Mouse (Mus musculus): ENCODE data around the gene Cipc.

DNA sequence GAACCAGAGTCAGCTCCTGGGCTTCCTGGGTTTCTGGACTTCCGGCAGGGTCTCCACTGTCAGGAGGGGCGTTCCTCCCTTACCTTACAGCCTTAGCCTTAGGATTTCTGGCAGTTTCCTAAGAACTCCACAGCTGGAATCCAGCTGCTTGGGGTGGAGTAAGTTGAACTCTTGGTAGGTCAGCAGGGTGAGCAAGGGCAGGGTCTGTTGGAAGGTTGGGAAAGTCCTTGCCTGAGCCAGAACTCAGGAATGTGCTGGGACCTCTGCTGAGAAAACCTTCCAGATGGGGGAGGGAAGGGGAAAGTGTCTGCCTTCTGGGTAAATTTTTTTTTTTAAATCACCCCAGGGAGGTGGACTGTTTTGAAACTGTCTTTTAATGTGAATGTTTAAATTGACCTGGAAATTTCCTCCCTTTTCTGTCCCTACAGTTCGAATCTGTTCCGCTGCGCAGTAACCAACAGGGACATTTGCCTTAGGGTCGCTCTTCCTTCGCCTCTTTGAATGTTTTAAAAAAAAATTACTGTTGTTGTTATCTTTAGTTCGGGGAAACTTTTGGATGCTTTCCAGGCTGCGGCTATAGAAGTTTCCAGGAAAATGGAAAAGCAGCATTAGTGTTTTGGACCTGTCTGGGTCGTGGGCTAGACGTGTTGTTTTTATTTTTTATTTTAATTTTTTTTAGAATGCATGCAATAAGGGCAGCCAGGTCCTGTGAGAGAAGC lies 47.2 kb upstream of the Cipc start:
- TF ChIP-seq GATA1 (IDR thresholded peaks at IDR 0.05; ENCODE audit: low read length) (no peak), TAL1 (IDR thresholded peaks at IDR 0.05; ENCODE audit: low read length) (no peak)
